Mouse (Mus musculus): ENCODE results near the gene Tob2.

DNA sequence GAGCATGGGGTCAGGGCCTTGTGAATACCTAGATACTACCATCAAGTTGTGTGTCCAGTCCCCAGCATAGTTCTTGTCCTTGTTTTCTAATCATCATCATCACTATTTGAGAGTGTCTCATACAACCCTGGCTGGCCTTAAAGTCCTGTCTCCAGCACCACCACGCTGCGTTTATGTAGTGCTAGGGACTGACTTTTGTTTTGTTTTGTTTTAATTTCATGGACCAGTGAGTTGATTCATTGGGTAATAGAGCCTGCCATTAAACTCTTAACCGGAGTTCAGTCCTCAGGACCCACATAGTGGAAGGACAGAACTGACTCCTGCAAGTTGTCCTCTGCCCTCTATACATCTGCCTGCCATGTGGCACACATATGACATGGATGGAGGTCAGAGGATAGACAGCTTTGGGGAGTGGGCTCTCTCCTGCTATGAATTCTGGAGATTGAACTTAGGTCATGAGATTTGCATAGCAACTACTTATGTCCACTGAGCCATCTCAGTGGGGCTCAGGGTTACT lies 26.9 kb upstream of the Tob2 start:
- TF ChIP-seq CTCF (IDR thresholded peaks at IDR 0.05; ENCODE audit: insufficient read depth, low read depth, low read length) (no peak), POLR2A (IDR thresholded peaks at IDR 0.05; ENCODE audit: insufficient read depth, low read depth, low read length) (no peak)
